Mouse (Mus musculus): ENCODE measurements around the gene Alyref. TPM values are rescaled to one million over a fixed set of nuclear protein-coding genes. Genes with fewer than 3 reads are reported as not detected.

The Alyref gene
- total and polyA plus RNA-seq, 3 experiments = 600 to 1,072 TPM; not detected in 1

- H3K4me3 ChIP-seq (ENCODE audit: control insufficient read depth in 1 of 2, insufficient read depth in 1 of 2, low read depth in 2 of 2, low read length in 2 of 2) = no peak overlapping the region
- H3K27ac ChIP-seq (ENCODE audit: control insufficient read depth, low read depth, low read length) = no peak overlapping the region
- no peak for TF ChIP-seq CTCF (IDR thresholded peaks at IDR 0.05 in 2 of 3, conservative IDR thresholded peaks at IDR 0.05 in 1 of 3; ENCODE audit: control insufficient read depth in 1 of 3, insufficient read depth in 1 of 3, low read depth in 2 of 3, low read length in 3 of 3, poor library complexity in 1 of 3, severe bottlenecking in 1 of 3)
- 0 out of 4 replicates have a peak, but pooled peaks of 1 of the 2 experiments have one; percentile 6 for TF ChIP-seq POLR2A (IDR thresholded peaks at IDR 0.05; ENCODE audit: control insufficient read depth in 1 of 2, insufficient read depth in 1 of 2, low read depth in 1 of 2, low read length in 2 of 2, poor library complexity in 1 of 2)
- TF ChIP-seq MYC (IDR thresholded peaks at IDR 0.05; ENCODE audit: low read depth, low read length) = no peak
- TF ChIP-seq POLR2AphosphoS2 (IDR thresholded peaks at IDR 0.05; ENCODE audit: low read length) = no peak
- no peak for TF ChIP-seq MAX (IDR thresholded peaks at IDR 0.05; ENCODE audit: low read length)
- no peak for TF ChIP-seq MEF2A (IDR thresholded peaks at IDR 0.05; ENCODE audit: extremely low read depth, insufficient replicate concordance, low read depth, low read length, poor library complexity, severe bottlenecking)
- no peak for TF ChIP-seq E2F4 (IDR thresholded peaks at IDR 0.05; ENCODE audit: borderline replicate concordance, low read depth, low read length)
- TF ChIP-seq USF2 (IDR thresholded peaks at IDR 0.05; ENCODE audit: borderline replicate concordance in 1 of 2, insufficient read depth in 1 of 2, low read depth in 1 of 2, low read length in 2 of 2) = no peak
- H3K79me2 ChIP-seq (ENCODE audit: control insufficient read depth, insufficient read depth, low read length, poor library complexity) = peaks cover 40% of the 10 kb centered on the region
- H3K9me3 ChIP-seq (replicated peaks; ENCODE audit: insufficient read depth, low read length) = no peaks in the 10 kb centered on the region
- no peak for DNase-seq (ENCODE audit: low read depth, low spot score)
- H3K36me3 ChIP-seq (ENCODE audit: control insufficient read depth in 1 of 2, insufficient read depth in 2 of 2, low read length in 2 of 2) = peaks cover 24 to 35% of the 10 kb centered on the region in 2 experiments
- H3K27me3 ChIP-seq (ENCODE audit: control insufficient read depth in 1 of 2, insufficient read depth in 2 of 2, low read length in 2 of 2) = no peaks in the 10 kb centered on the region
- peaks cover 5 to 28% of the 10 kb centered on the region in 2 experiments for H3K4me1 ChIP-seq (ENCODE audit: control insufficient read depth in 1 of 2, insufficient read depth in 2 of 2, low read length in 2 of 2)
- H3K9ac ChIP-seq (ENCODE audit: control insufficient read depth, low read depth, low read length, poor library complexity, severe bottlenecking) = no peak overlapping the region
Observed at GRCm38 (mm10) chr11:120600716-120601115, 2.6 kb upstream of the Alyref start.

GRCm38 (mm10) chr11:120598990-120599549 lies 905 bp upstream of the Alyref start:
- Histone ChIP-seq H3K4me3 (ENCODE audit: control insufficient read depth in 1 of 2, insufficient read depth in 1 of 2, low read depth in 2 of 2, low read length in 2 of 2) (peak overlapping the region; percentile 63 to 89), H3K9ac (ENCODE audit: control insufficient read depth, low read depth, low read length, poor library complexity, severe bottlenecking) (peak overlapping the region; percentile 93), H3K36me3 (ENCODE audit: control insufficient read depth in 1 of 2, insufficient read depth in 2 of 2, low read length in 2 of 2) (peaks cover 36 to 47% of the 10 kb centered on the region in 2 experiments), H3K9me3 (replicated peaks; ENCODE audit: insufficient read depth, low read length) (no peaks in the 10 kb centered on the region), H3K4me1 (ENCODE audit: control insufficient read depth in 1 of 2, insufficient read depth in 2 of 2, low read length in 2 of 2) (peaks cover 5 to 37% of the 10 kb centered on the region in 2 experiments), H3K27ac (ENCODE audit: control insufficient read depth, low read depth, low read length) (peak overlapping the region; percentile 92), H3K79me2 (ENCODE audit: control insufficient read depth, insufficient read depth, low read length, poor library complexity) (peaks cover 54% of the 10 kb centered on the region), H3K27me3 (ENCODE audit: control insufficient read depth in 1 of 2, insufficient read depth in 2 of 2, low read length in 2 of 2) (no peaks in the 10 kb centered on the region)
- TF ChIP-seq GABPA (IDR thresholded peaks at IDR 0.05; ENCODE audit: low read depth, low read length) (no peak), MAZ (IDR thresholded peaks at IDR 0.05; ENCODE audit: low read depth, low read length) (no peak), MYC (IDR thresholded peaks at IDR 0.05; ENCODE audit: low read depth, low read length) (no peak), HCFC1 (IDR thresholded peaks at IDR 0.05; ENCODE audit: low read depth, low read length) (no peak), MYB (IDR thresholded peaks at IDR 0.05; ENCODE audit: low read depth, low read length) (no peak), ETS1 (IDR thresholded peaks at IDR 0.05; ENCODE audit: low read depth, low read length) (no peak), POLR2AphosphoS5 (IDR thresholded peaks at IDR 0.05; ENCODE audit: borderline replicate concordance, low read depth, low read length) (no peak), USF2 (IDR thresholded peaks at IDR 0.05; ENCODE audit: borderline replicate concordance in 1 of 2, insufficient read depth in 1 of 2, low read depth in 1 of 2, low read length in 2 of 2) (no peak), ZKSCAN1 (IDR thresholded peaks at IDR 0.05; ENCODE audit: low read depth, low read length) (no peak), JUND (IDR thresholded peaks at IDR 0.05; ENCODE audit: low read depth, low read length) (no peak), USF1 (IDR thresholded peaks at IDR 0.05; ENCODE audit: low read depth, low read length) (no peak), MAX (IDR thresholded peaks at IDR 0.05; ENCODE audit: low read length) (no peak), NELFE (IDR thresholded peaks at IDR 0.05; ENCODE audit: low read depth, low read length) (no peak), NRF1 (IDR thresholded peaks at IDR 0.05; ENCODE audit: insufficient read depth, low read depth, low read length, poor library complexity, severe bottlenecking) (no peak), ELF1 (IDR thresholded peaks at IDR 0.05; ENCODE audit: low read depth, low read length) (no peak)
- no peak for DNase-seq (ENCODE audit: low read depth, low spot score)

Measured in MEL (cell line).